In genomic region chr16:14311371-14311770, GRCm38 (mm10) we compare ENCODE assay signal across 8 mouse cellular contexts. TPM values are rescaled to one million over a fixed set of nuclear protein-coding genes. Genes with fewer than 3 reads are reported as not detected.
DNase-seq lines count a peak whose midpoint lies in the region; ATAC-seq and TF ChIP-seq lines count a peak whose summit lies in the region.
"Had no signal": no experiment of that assay in that cellular context is flagged by ENCODE, and none has a peak within 500 bp of the region (broad histone marks: within the 10 kb centered on the region; RNA-seq: fewer than 3 reads in every experiment).

No protein-coding gene starts in this region.

- TF ChIP-seq CTCF in left cerebral cortex, adult 2 months (IDR thresholded peaks at IDR 0.05), result peak; percentile 65

- H3K27ac ChIP-seq in left cerebral cortex, adult 2 months, result no peak overlapping the region

- ATAC-seq in megakaryocyte progenitor cell, adult 5-6 weeks (replicated peaks; ENCODE audit: poor library complexity), result peak; percentile 47

- H3K4me3 ChIP-seq in left cerebral cortex, adult 2 months, result no peak overlapping the region
- H3K4me3 ChIP-seq: myocyte had no signal

- DNase-seq in left cerebral cortex, adult 2 months (ENCODE audit: extremely low spot score in 1 of 2, low spot score in 2 of 2), result no peak
- no peak for DNase-seq in left cerebral cortex, adult 9 months (ENCODE audit: low spot score in 2 of 2)
- peak; percentile 44 for DNase-seq in MEL-GATA-1-ER (ENCODE audit: extremely low read depth, low read depth)
- DNase-seq in embryo, embryonic 10.5 days (ENCODE audit: low spot score), result peak; percentile 57
- DNase-seq in frontal cortex, postnatal 10 days (ENCODE audit: low spot score in 2 of 2), result no peak
- no peak for DNase-seq in adrenal gland, adult 2 months

- intact Hi-C loops in left cerebral cortex, adult 2 months (cut with DNase I), result no loop called here

RNA-seq across cellular contexts. Expression of gene Fopnl, which starts 5.8 kb away (rescaled TPM):
- total RNA-seq in left cerebral cortex, adult 2 months (2021), result 10 to 100 TPM; 48.6 to 50.0 TPM
- 65.4 and 85.3 TPM in 2 replicates for total RNA-seq in megakaryocyte progenitor cell, adult 5-6 weeks (2015)
- 33.9 and 35.0 TPM in 2 replicates for total RNA-seq in megakaryocyte progenitor cell, adult 5-6 weeks (2017)
- total RNA-seq in adrenal gland, adult 2 months (2021), result 10 to 100 TPM; 44.9 to 65.4 TPM
- polyA plus RNA-seq in adrenal gland, adult 2 months (2012; rRNA removed), result 23.8 and 26.7 TPM in 2 replicates

RNA-seq across cellular contexts. Expression of gene Myh11, which starts 20.2 kb away (rescaled TPM):
- 1 to 10 TPM; 4.7 to 5.0 TPM for total RNA-seq in left cerebral cortex, adult 2 months (2021)
- not detected in 2 replicates for total RNA-seq in megakaryocyte progenitor cell, adult 5-6 weeks (2015)
- total RNA-seq in megakaryocyte progenitor cell, adult 5-6 weeks (2017), result 0.04 and 0.07 TPM in 2 replicates
- total RNA-seq in adrenal gland, adult 2 months (2021), result 1 to 10 TPM; 3.9 to 7.6 TPM
- 0.73 and 0.94 TPM in 2 replicates for polyA plus RNA-seq in adrenal gland, adult 2 months (2012; rRNA removed)

RNA-seq across cellular contexts. Expression of gene Abcc1, which starts 50.0 kb away (rescaled TPM):
- 10 to 100 TPM; 16.4 to 18.4 TPM for total RNA-seq in left cerebral cortex, adult 2 months (2021)
- total RNA-seq in megakaryocyte progenitor cell, adult 5-6 weeks (2015), result 25.9 and 30.6 TPM in 2 replicates
- 28.8 and 35.6 TPM in 2 replicates for total RNA-seq in megakaryocyte progenitor cell, adult 5-6 weeks (2017)
- 10 to 100 TPM; 21.3 to 28.5 TPM for total RNA-seq in adrenal gland, adult 2 months (2021)
- 34.9 and 39.0 TPM in 2 replicates for polyA plus RNA-seq in adrenal gland, adult 2 months (2012; rRNA removed)

Comparison
In these comparisons a context has a peak if more than half of its experiments do, and no peak if none do; other contexts are left out.
1. DNase-seq: peak in MEL-GATA-1-ER (single experiment) and embryo, embryonic 10.5 days (single experiment); none in left cerebral cortex, adult 2 months (0 of 2), left cerebral cortex, adult 9 months (0 of 2), frontal cortex, postnatal 10 days (0 of 2) and adrenal gland, adult 2 months (single experiment).
2. RNA of gene Myh11, which starts 20.2 kb away (total RNA-seq): 3.9 to 7.6 TPM in adrenal gland, adult 2 months and 4.7 to 5.0 TPM in left cerebral cortex, adult 2 months; 0.04 to 0.07 TPM in megakaryocyte progenitor cell, adult 5-6 weeks; every median in the first group is over 4 times any median in the second.